Mouse (Mus musculus): Measurements from ENCODE around the gene Wdr11.

Wdr11 gene

DNA sequence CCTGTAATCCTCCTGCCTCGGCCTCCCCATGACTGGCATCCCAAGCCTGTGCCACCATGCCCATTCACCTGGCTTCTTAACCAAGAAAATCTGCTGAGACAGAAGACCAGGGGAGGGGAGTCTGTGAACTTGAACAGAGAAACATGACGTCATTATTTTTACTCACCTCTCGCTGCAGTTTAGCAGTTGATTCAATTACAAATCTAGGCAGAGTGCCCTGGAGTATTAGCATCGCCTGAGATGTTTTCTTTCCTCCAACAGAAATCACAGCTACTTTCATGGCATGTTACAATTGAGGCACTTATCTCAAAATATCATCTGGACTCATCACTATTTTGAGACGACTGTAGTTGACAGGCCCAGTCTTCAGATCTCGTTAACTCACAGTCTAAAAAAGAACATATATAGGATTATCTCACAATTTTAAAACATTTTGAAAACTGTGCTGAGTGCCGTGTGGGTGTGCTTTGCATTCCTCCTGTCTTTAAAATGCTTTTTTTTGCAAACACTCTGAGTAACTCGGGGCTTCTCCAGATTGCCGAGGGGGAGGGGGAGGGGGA lies 61.3 kb downstream of the Wdr11 start:
- no peak for DNase-seq (ENCODE audit: extremely low spot score, low spot score)

- DNase-seq (ENCODE audit: extremely low spot score, low spot score), result peak; percentile 95
These were observed 62.2 kb downstream of the Wdr11 start for GRCm38 (mm10) chr7:129653791-129654271.

DNA sequence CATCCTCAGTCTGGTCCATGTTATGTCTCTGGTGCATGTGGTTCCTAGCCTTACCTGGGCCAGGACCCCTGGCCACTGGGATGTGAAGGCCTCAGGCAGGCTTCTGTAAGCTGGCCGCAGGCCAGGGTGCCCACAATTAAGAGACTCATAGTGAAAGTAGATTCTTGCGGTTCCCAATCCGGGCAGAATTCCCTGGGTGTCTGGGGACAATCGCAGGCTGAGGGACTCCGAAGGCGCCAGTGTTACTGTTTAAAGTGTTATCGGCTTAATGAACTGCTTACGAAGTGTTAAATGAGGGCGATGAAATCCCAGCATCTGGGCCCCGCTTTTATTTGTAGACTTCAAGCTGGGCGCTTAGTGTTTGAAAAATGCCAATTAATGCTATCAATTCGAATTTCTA lies 63.3 kb downstream of the Wdr11 start:
- DNase-seq (ENCODE audit: extremely low spot score, low spot score), result no peak

- no peak for DNase-seq (ENCODE audit: extremely low spot score, low spot score)
These were observed 64.1 kb downstream of the Wdr11 start for GRCm38 (mm10) chr7:129655604-129656226.

GRCm38 (mm10) chr7:129657867-129658266 lies 66.2 kb downstream of the Wdr11 start:
- no peak for DNase-seq (ENCODE audit: extremely low spot score, low spot score)

DNA sequence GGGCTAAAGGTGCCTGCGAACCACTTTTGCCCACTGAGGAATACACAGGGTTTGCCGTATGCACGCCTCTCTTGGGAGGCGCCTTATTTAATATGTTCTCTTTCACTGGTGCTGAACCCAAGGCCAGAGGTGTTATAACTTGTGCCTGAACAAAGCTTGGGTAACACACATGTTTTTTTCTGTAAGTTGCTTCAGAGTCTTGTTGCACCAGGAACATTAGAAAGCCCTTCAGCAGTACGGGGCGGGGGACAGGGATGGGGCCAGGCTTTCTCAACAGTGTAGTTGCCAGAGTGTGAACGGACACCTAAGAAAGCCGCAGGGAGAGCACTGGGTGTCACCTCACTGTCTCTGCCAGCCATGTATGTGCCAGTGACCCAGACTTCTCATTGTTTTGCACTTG lies 68.1 kb downstream of the Wdr11 start:
- no peak for DNase-seq (ENCODE audit: extremely low spot score, low spot score)

DNA sequence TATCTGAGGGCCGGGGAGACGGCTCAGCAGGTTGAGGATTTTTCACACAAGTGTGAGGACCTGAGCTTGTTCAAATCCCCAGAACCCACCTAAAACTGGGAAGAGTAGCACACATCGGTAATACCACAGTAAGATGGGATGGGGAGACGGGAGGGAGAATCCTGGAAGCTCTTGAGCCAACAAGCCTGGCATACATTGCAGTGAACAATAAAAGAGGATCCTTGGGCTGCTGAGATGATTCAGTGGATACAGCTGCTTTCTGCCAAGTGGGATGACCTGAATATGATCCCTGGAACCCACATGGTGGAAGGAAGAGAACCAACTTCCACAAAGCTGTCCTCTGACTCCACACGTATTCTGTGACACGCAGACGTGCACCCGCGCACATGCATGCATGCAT lies 68.9 kb downstream of the Wdr11 start:
- DNase-seq (ENCODE audit: extremely low spot score, low spot score), result no peak

GRCm38 (mm10) chr7:129662051-129662789 lies 70.6 kb downstream of the Wdr11 start:
- DNase-seq (ENCODE audit: extremely low spot score, low spot score), result no peak

DNA sequence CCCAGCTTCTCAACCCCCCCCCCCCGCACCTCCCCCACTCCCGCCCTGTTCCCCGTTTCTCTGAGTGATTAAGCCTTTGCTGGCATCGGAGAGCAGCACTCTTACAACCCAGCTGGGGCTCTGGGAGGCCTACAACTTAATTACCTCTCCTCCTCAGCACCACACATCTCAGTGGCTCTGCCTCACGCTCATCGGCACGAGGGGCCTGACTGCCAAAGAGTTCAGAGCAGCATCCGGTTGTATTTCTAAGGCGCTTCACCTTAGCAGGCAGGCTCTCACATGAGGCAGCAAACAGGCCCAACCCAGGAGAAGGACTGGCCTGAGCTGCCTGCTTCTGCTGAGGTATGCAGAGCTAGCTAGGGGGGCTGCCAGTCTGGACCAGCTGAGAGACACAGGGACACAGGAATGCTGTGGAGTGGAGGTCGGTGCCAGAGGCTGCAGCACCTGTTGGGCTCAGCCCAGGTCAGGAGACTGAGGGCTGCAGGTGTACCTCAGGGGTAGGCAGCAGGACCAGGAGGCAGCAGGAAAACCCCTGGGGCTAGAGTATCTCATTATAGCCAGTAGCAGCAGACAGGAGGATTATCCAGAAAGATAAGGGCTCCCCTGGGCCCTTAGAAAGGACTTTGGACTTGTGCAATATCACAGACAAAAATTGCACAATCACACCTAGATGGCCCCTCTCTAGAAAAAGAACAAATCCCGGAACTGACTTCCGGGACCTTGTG lies 72.3 kb downstream of the Wdr11 start:
- no peak for DNase-seq (ENCODE audit: extremely low spot score, low spot score)

DNA sequence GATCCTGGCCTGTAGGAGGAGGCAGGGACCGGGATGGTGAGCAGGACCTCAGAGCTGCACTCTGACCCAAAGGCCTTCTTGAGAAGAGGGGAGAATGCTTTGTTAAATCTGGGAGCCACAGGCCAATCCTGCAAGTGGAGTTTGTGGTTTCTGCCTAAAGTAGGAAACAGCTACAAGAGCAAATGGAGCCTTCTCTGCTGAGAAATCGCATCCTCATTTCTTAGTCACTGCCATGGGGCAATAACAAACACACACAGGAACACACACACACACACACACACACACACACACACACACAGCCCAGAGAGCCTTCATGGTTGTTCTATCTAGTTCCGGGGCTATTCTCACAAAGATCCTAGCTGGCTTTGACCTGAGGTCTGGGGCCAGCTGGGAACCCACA lies 73.7 kb downstream of the Wdr11 start:
- DNase-seq (ENCODE audit: extremely low spot score, low spot score), result no peak

DNA sequence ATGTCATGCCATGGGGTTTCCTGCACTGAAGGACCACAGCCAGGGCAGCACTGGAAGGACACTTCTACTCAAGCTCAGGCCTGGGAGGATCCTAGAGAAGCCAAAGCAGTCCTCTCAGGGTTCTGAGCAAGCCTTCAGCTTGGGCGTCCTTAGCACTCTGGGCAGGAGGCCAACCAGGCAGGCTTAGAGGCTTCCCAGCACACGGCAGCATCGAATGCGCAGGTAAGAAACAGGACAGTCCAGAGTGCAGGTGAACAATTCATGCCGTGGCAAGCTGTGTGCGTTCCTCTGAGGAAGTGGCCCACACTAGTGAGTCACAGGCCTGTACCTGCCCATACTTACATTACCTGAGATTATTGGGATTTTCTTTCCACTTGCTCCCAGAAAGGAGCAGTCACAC lies 74.3 kb downstream of the Wdr11 start:
- DNase-seq (ENCODE audit: extremely low spot score, low spot score), result no peak

GRCm38 (mm10) chr7:129666526-129666925 lies 74.9 kb downstream of the Wdr11 start:
- no peak for DNase-seq (ENCODE audit: extremely low spot score, low spot score)

GRCm38 (mm10) chr7:129670280-129670679 lies 78.6 kb downstream of the Wdr11 start:
- DNase-seq (ENCODE audit: extremely low spot score, low spot score), result no peak

GRCm38 (mm10) chr7:129671675-129672651 lies 80.3 kb downstream of the Wdr11 start:
- DNase-seq (ENCODE audit: extremely low spot score, low spot score), result no peak

DNA sequence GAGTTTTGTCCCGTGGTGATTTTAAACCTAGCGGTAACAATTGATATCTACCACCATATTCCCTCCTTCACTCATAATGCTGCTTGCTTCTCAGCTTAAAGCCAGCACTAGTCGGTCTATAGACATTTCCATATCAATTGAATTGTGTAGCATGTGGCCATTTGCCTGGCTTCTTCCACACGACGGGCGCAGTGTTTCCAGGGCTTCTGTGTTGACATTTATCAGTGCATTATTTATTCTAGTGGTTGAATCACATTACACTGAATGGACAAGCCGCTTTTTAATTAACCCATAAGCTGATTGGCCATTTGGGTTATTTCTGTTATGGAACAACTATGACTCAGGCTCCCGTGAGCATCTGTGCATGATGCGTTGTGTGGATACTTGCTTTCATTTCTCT lies 82.1 kb downstream of the Wdr11 start:
- no peak for DNase-seq (ENCODE audit: extremely low spot score, low spot score)

DNA sequence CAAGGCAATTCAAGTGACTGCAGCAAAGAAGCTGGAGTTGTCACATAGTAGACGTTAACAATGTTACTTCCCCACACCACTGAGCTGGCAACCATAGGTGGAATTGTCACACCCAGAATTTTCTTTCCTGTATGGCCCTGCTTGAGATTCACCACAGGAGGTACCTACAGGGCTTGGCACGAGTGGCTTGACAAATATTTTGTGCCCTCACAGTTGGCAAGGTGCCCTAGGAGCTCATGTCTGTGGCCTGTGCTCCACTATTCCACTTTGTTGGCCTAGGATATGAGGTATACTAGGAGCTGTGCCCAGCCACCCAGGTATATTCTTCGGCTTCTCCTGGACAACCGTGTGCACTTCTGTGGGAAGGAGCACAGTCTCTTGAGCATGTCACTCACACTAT lies 82.9 kb downstream of the Wdr11 start:
- DNase-seq (ENCODE audit: extremely low spot score, low spot score), result no peak

DNA sequence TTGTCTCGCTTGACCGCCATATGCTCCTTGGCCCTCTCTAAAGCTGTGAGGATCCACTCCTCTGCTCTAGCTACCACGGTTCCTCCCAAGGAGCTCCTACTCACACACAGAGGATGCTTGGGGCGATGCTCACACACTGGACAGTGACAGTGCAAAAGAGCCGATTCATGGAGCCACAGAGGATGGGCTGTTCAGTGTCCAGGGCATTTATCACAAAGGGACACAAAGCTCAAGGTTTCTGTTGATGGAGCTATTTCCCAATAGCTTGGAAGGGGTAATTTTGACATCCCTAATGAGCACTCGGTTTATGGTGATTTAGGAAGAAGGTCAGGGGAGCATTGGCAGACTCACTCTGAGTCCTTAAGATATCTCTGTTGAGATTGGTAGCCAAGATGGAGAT lies 84.2 kb downstream of the Wdr11 start:
- no peak for DNase-seq (ENCODE audit: extremely low spot score, low spot score)

- DNase-seq (ENCODE audit: extremely low spot score, low spot score), result no peak
These were observed 85.5 kb downstream of the Wdr11 start for GRCm38 (mm10) chr7:129677141-129677540.

DNA sequence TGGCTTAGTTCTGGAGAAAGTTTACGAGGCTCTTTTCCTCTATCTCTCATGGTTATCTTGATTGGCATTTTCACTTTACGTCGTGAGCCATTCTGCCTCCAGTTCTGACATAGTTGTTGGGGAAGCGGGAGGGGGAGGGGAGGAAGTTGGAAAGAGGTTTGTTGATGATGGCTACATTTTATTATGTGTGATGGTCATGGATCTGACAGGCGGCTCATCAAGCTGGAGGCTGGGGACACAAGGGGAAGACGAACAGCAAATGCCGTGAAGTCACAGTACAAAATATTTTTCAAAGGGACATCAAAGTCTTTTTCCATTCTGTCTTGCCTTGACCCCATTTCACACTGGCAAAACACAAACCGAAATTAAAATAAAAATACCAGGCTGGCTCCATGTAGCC lies 86.8 kb downstream of the Wdr11 start:
- no peak for DNase-seq (ENCODE audit: extremely low spot score, low spot score)

DNA sequence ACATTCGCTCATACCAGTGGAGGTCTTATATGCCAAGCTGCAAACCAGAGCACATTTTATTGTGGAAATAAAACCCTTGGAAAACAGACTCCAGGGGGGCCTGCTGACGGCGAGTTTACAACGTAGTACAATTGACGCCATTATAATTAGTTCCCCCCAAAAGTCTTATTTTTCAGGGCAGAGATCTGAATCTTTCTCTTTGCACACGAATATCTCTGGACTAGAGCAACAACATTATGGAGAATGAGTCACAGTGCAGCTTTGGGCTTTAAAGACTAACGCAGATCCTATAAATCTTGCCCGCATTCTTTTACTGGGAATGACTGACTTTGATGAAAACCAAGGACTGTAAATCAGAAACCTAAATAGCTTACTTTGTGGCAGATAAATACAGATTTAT lies 87.3 kb downstream of the Wdr11 start:
- DNase-seq (ENCODE audit: extremely low spot score, low spot score), result no peak
